Mouse (Mus musculus) MEL (cell line): ENCODE results near the gene Fgfr2.

Source experiments
- CTCF ChIP-seq, 3 experiments: IDR thresholded peaks in 2 of 3; conservative IDR thresholded peaks in 1 of 3; 2 replicates each; pipeline ENCODE4 v1.5.1; 2011 to 2012; ENCODE audit warnings: low read length in 3 of 3, low read depth in 2 of 3, mild to moderate bottlenecking in 2 of 3, improper control_type of control experiment in 1 of 3, inconsistent platforms in 1 of 3, mixed read lengths in 1 of 3, moderate library complexity in 1 of 3; ENCODE audit not compliant: control insufficient read depth in 1 of 3, insufficient read depth in 1 of 3, poor library complexity in 1 of 3, severe bottlenecking in 1 of 3
- MYC ChIP-seq: IDR thresholded peaks from 2 replicates; pipeline ENCODE4 v1.6.1; 2011; ENCODE audit warnings: low read depth, mild to moderate bottlenecking, low read length, improper control_type of control experiment, moderate library complexity

DNA sequence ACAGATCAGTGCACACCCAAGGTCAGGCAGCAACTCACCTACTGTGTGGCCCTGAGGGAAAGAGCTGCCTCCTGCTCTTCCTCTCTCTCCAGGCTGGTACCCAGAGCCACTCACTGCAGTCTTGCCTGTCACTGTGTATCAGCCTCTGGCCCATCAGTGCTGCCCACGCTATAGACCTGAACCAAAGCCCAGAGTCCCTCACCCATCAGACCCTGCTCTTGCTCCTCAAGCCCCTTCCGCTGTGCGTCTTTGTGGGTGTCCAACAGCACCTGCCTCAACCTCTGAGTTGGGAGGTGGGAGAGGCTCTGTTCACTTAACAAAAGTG is 835.8 kb downstream of the Fgfr2 start:
- TF ChIP-seq CTCF (IDR thresholded peaks at IDR 0.05 in 2 of 3, conservative IDR thresholded peaks at IDR 0.05 in 1 of 3; ENCODE audit: control insufficient read depth in 1 of 3, insufficient read depth in 1 of 3, low read depth in 2 of 3, low read length in 3 of 3, poor library complexity in 1 of 3, severe bottlenecking in 1 of 3), result no peak
- TF ChIP-seq MYC, result no peak
